Mouse (Mus musculus) urinary bladder, postnatal 10 days (tissue): ENCODE measurements around the gene Cdh10.

Experiments used
- DNase-seq: peaks from one replicate; pipeline ENCODE4 v3.0.0; 2022; ENCODE audit warnings: low spot score

The Cdh10 gene

GRCm38 (mm10) chr15:18818185-18818973 is at the start of gene Cdh10:
Gene Cdh10, plus strand, starts transcription at chr15:18818947.
- no peak for DNase-seq

- DNase-seq, result no peak
Observed at GRCm38 (mm10) chr15:18809148-18809827, 9.5 kb upstream of the Cdh10 start.

GRCm38 (mm10) chr15:18817707-18818106 is 1.0 kb upstream of the Cdh10 start:
- no peak for DNase-seq

GRCm38 (mm10) chr15:18820226-18820625 is 1.5 kb downstream of the Cdh10 start:
- DNase-seq, result no peak

GRCm38 (mm10) chr15:18821114-18821756 is 2.5 kb downstream of the Cdh10 start:
- peak; percentile 29 for DNase-seq

GRCm38 (mm10) chr15:18823420-18823819 is 4.7 kb downstream of the Cdh10 start:
- DNase-seq, result no peak

- no peak for DNase-seq
Observed at GRCm38 (mm10) chr15:18832263-18832662, 13.5 kb downstream of the Cdh10 start.

GRCm38 (mm10) chr15:18841769-18842168 is 23.0 kb downstream of the Cdh10 start:
- no peak for DNase-seq

- DNase-seq, result no peak
Observed at GRCm38 (mm10) chr15:18844807-18845206, 26.1 kb downstream of the Cdh10 start.

- no peak for DNase-seq
Observed at GRCm38 (mm10) chr15:18850497-18850896, 31.8 kb downstream of the Cdh10 start.

GRCm38 (mm10) chr15:18858135-18858534 is 39.4 kb downstream of the Cdh10 start:
- no peak for DNase-seq

GRCm38 (mm10) chr15:18869871-18870270 is 51.1 kb downstream of the Cdh10 start:
- DNase-seq, result no peak

GRCm38 (mm10) chr15:18881467-18881866 is 62.7 kb downstream of the Cdh10 start:
- DNase-seq, result no peak

- DNase-seq, result no peak
Observed at GRCm38 (mm10) chr15:18886673-18887072, 67.9 kb downstream of the Cdh10 start.

- no peak for DNase-seq
Observed at GRCm38 (mm10) chr15:18888912-18889311, 70.2 kb downstream of the Cdh10 start.

- no peak for DNase-seq
Observed at GRCm38 (mm10) chr15:18890358-18890757, 71.6 kb downstream of the Cdh10 start.

- no peak for DNase-seq
Observed at GRCm38 (mm10) chr15:18900776-18901175, 82.0 kb downstream of the Cdh10 start.

GRCm38 (mm10) chr15:18904131-18904530 is 85.4 kb downstream of the Cdh10 start:
- no peak for DNase-seq

- DNase-seq, result no peak
Observed at GRCm38 (mm10) chr15:18910612-18911011, 91.9 kb downstream of the Cdh10 start.

- DNase-seq, result no peak
Observed at GRCm38 (mm10) chr15:18925392-18926117, 106.8 kb downstream of the Cdh10 start.

- no peak for DNase-seq
Observed at GRCm38 (mm10) chr15:18926964-18927363, 108.2 kb downstream of the Cdh10 start.

GRCm38 (mm10) chr15:18952266-18952665 is 133.5 kb downstream of the Cdh10 start:
- no peak for DNase-seq
